Mouse (Mus musculus) yolk sac, embryonic 10.5 days (tissue): Measurements from ENCODE around the gene Sgta.
A peak's percentile ranks its signal among the peaks of the same experiment; 100 is the strongest.
"Not testable (repeated sequence)": the region's sequence is repeated elsewhere in the genome, so short reads cannot be mapped to it uniquely, and the experiment has no call there.

Source experiments
- DNase-seq: peaks from one replicate; pipeline ENCODE4 v3.0.0-alpha.2; 2017; ENCODE audit warnings: low spot score

Sgta gene

GRCm38 (mm10) chr10:81057406-81058130, 2.4 kb downstream of the Sgta start:
- no peak for DNase-seq

- DNase-seq = not testable (repeated sequence)
Measured at GRCm38 (mm10) chr10:81055802-81056340, 4.1 kb downstream of the Sgta start.

GRCm38 (mm10) chr10:81055169-81055568, 4.8 kb downstream of the Sgta start:
- DNase-seq = no peak

- DNase-seq = no peak
Measured at GRCm38 (mm10) chr10:81052577-81052976, 7.4 kb downstream of the Sgta start.

- DNase-seq = no peak
Measured at GRCm38 (mm10) chr10:81051133-81051532, 8.8 kb downstream of the Sgta start.

- no peak for DNase-seq
Measured at GRCm38 (mm10) chr10:81050645-81051044, 9.3 kb downstream of the Sgta start.

GRCm38 (mm10) chr10:81045246-81045645, 14.7 kb downstream of the Sgta start:
- not testable (repeated sequence) for DNase-seq

- DNase-seq = peak; percentile 47
Measured at GRCm38 (mm10) chr10:81041458-81042175, 18.4 kb downstream of the Sgta start.

- DNase-seq = peak; percentile 98
Measured at GRCm38 (mm10) chr10:81036988-81037580, 22.9 kb downstream of the Sgta start, which contains the start of gene Slc39a3. Slc39a3 (minus strand) TSS chr10:81037426.

GRCm38 (mm10) chr10:81036251-81036650, 23.7 kb downstream of the Sgta start:
- no peak for DNase-seq

GRCm38 (mm10) chr10:81033586-81033985, 26.4 kb downstream of the Sgta start:
- no peak for DNase-seq

GRCm38 (mm10) chr10:81029031-81029430, 30.9 kb downstream of the Sgta start:
- no peak for DNase-seq

- DNase-seq = no peak
Measured at GRCm38 (mm10) chr10:81028219-81028618, 31.8 kb downstream of the Sgta start.

GRCm38 (mm10) chr10:81027331-81027730, 32.6 kb downstream of the Sgta start:
- no peak for DNase-seq

- no peak for DNase-seq
Measured at GRCm38 (mm10) chr10:81026857-81027256, 33.1 kb downstream of the Sgta start.

- no peak for DNase-seq
Measured at GRCm38 (mm10) chr10:81025639-81026275, 34.2 kb downstream of the Sgta start, which contains the start of gene Diras1. Diras1 (minus strand) TSS chr10:81025662.

- no peak for DNase-seq
Measured at GRCm38 (mm10) chr10:81025047-81025621, 34.8 kb downstream of the Sgta start.

GRCm38 (mm10) chr10:81024346-81024937, 35.5 kb downstream of the Sgta start:
- no peak for DNase-seq

GRCm38 (mm10) chr10:81022744-81023143, 37.2 kb downstream of the Sgta start:
- no peak for DNase-seq

- DNase-seq = no peak
Measured at GRCm38 (mm10) chr10:81021547-81022110, 38.4 kb downstream of the Sgta start.

GRCm38 (mm10) chr10:81020207-81020606, 39.8 kb downstream of the Sgta start:
- DNase-seq = no peak
